Mouse (Mus musculus): ENCODE data around the gene Olfr1248. TPM values are rescaled to one million over a fixed set of nuclear protein-coding genes. Genes with fewer than 3 reads are reported as not detected.
"Not testable (repeated sequence)": the region's sequence is repeated elsewhere in the genome, so short reads cannot be mapped to it uniquely, and the experiment has no call there.

Gene Olfr1248
- not detected in 2 replicates for polyA plus RNA-seq (2015; fragmentation: Nextera tagmentation; extraction: Ambion mirVana)

DNA sequence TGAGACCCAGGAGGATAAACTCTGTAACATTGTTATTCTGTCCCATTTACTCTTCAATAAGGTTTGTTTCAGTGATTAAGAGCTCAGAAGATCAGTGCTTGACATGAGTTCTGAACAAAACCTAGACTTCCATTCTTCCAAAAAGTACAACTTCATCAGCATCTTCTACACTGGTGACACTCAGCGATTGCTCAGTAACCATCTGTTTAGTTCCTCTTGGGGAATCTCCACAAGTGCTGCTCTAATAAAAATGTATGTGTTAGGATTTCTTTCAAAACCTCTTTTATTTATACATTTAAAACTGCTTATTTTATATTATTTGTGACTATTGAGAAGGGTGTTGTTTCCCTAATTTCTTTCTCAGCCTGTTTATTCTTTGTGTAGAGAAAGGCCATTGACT lies at the start of gene Olfr1248:
Olfr1248 (minus strand) TSS at position 101 of the 400 bp plus-strand sequence.
- H3K27ac ChIP-seq (replicated peaks); H3K4me3 ChIP-seq (ENCODE audit: low read depth, low read length); H3K4me1 ChIP-seq (replicated peaks; ENCODE audit: control insufficient read depth, insufficient read depth); H3K27me3 ChIP-seq (ENCODE audit: control insufficient read depth, insufficient read depth, low read length); H3K36me3 ChIP-seq (ENCODE audit: control insufficient read depth, insufficient read depth, low read length); H3K4me2 ChIP-seq (replicated peaks; ENCODE audit: low read depth); H3K9me3 ChIP-seq (ENCODE audit: control insufficient read depth, low read length); ATAC-seq (ENCODE audit: low FRiP score, low TSS enrichment); DNase-seq (ENCODE audit: low spot score); H3K9ac ChIP-seq (ENCODE audit: low read length): not testable (repeated sequence)
- 93% methylated on average over 1 of the region's 1 CpGs for WGBS

DNA sequence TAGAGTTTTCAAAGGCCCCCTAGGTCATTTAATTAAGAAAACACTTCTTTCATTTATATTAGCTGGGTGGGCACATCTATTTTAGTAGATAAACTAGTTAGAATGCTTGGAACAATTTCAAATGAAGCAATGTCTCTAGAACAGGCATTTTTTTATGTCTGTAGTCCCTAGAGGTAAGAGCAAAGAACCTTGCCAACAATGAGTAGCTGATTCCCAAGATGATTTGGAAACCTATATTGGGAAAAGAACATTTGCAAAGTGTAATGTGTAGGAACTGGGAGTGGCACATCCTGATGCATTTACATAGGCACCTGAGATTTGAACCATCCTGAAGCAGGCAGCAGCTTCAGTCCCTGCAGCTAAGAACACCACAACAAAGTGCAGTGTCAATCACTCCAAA lies 43.3 kb upstream of the Olfr1248 start, which contains the start of gene Olfr1250:
Olfr1250 (minus strand) TSS at position 101 of the 400 bp plus-strand sequence.
- H3K4me2 ChIP-seq (replicated peaks; ENCODE audit: low read depth), result no peak within 1 kb of the TSS
- H3K9me3 ChIP-seq (ENCODE audit: control insufficient read depth, low read length), result no peaks in the 10 kb centered on the region
- ATAC-seq (ENCODE audit: low FRiP score, low TSS enrichment) (no peak), DNase-seq (ENCODE audit: low spot score) (no peak)
- H3K9ac ChIP-seq (ENCODE audit: low read length), result no peak within 1 kb of the TSS
- H3K4me3 ChIP-seq (ENCODE audit: low read depth, low read length), result no peak within 1 kb of the TSS
- H3K4me1 ChIP-seq (replicated peaks; ENCODE audit: control insufficient read depth, insufficient read depth), result no peaks in the 10 kb centered on the region
- H3K27ac ChIP-seq (replicated peaks), result no peak within 1 kb of the TSS
- TF ChIP-seq CTCF (IDR thresholded peaks at IDR 0.05; ENCODE audit: low read depth) (no peak), EP300 (optimal IDR thresholded peaks at IDR 0.05) (no peak)
- no peaks in the 10 kb centered on the region for H3K27me3 ChIP-seq (ENCODE audit: control insufficient read depth, insufficient read depth, low read length)
- no peaks in the 10 kb centered on the region for H3K36me3 ChIP-seq (ENCODE audit: control insufficient read depth, insufficient read depth, low read length)

DNA sequence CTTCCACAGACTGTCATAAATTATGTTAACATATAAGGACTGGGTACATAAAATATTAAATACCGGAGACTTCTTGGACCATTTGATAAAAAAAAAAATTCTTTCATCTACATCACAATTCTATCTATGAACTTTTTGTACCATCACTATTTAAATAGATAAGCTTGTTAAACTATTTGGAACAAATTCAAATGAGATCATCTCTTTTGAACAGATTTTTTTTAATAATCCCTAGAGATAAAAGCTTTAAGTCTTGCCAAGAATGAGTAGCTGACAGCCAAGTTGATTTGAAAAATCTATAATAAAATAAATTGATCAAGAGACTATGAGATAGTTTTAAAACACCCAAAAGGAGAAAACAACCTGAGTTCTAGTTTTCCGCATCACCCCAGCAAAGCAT lies 16.8 kb upstream of the Olfr1248 start, which contains the start of gene Olfr1249:
Olfr1249 (minus strand) TSS at position 101 of the 400 bp plus-strand sequence.
- ATAC-seq (ENCODE audit: low FRiP score, low TSS enrichment), result no peak
- WGBS, result 85% methylated on average over 2 of the region's 2 CpGs
- no peaks in the 10 kb centered on the region for H3K27me3 ChIP-seq (ENCODE audit: control insufficient read depth, insufficient read depth, low read length)
- no peaks in the 10 kb centered on the region for H3K9me3 ChIP-seq (ENCODE audit: control insufficient read depth, low read length)
- no peak for DNase-seq (ENCODE audit: low spot score)
- H3K9ac ChIP-seq (ENCODE audit: low read length), result no peak within 1 kb of the TSS
- no peaks in the 10 kb centered on the region for H3K4me1 ChIP-seq (replicated peaks; ENCODE audit: control insufficient read depth, insufficient read depth)
- H3K4me3 ChIP-seq (ENCODE audit: low read depth, low read length), result no peak within 1 kb of the TSS
- no peak within 1 kb of the TSS for H3K4me2 ChIP-seq (replicated peaks; ENCODE audit: low read depth)
- TF ChIP-seq CTCF (IDR thresholded peaks at IDR 0.05; ENCODE audit: low read depth), result no peak
- H3K36me3 ChIP-seq (ENCODE audit: control insufficient read depth, insufficient read depth, low read length), result no peaks in the 10 kb centered on the region
- no peak within 1 kb of the TSS for H3K27ac ChIP-seq (replicated peaks)

DNA sequence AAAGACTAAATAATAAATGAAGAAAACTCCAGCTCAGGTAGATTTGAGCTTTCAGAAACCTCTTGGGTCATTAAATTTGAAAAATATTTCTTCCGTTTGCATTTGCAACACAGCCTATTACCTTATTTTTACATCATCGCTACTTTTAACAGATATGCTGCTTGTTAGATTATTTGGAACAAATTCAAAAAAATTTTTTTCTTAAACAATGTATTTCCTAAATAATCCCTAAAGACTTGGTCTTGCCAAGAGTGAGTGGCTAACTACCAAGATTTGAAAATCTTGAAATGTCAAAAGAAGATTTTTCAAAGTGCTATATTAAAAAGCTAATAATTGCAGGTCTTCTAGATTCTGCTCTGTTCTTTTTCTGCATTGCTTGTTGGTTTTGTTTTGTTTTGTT lies 4.0 kb downstream of the Olfr1248 start, which contains the start of gene Olfr1247:
Olfr1247 (minus strand) TSS at position 101 of the 400 bp plus-strand sequence.
- TF ChIP-seq EP300 (optimal IDR thresholded peaks at IDR 0.05) (no peak), CTCF (IDR thresholded peaks at IDR 0.05; ENCODE audit: low read depth) (no peak)
- ATAC-seq (ENCODE audit: low FRiP score, low TSS enrichment) (no peak), DNase-seq (ENCODE audit: low spot score) (no peak)
- Histone ChIP-seq H3K4me1 (replicated peaks; ENCODE audit: control insufficient read depth, insufficient read depth) (no peaks in the 10 kb centered on the region), H3K27me3 (ENCODE audit: control insufficient read depth, insufficient read depth, low read length) (no peaks in the 10 kb centered on the region), H3K4me2 (replicated peaks; ENCODE audit: low read depth) (no peak within 1 kb of the TSS), H3K27ac (replicated peaks) (no peak within 1 kb of the TSS), H3K36me3 (ENCODE audit: control insufficient read depth, insufficient read depth, low read length) (no peaks in the 10 kb centered on the region), H3K9me3 (ENCODE audit: control insufficient read depth, low read length) (no peaks in the 10 kb centered on the region), H3K9ac (ENCODE audit: low read length) (no peak within 1 kb of the TSS), H3K4me3 (ENCODE audit: low read depth, low read length) (no peak within 1 kb of the TSS)
- 84% methylated on average over 2 of the region's 2 CpGs for WGBS

DNA sequence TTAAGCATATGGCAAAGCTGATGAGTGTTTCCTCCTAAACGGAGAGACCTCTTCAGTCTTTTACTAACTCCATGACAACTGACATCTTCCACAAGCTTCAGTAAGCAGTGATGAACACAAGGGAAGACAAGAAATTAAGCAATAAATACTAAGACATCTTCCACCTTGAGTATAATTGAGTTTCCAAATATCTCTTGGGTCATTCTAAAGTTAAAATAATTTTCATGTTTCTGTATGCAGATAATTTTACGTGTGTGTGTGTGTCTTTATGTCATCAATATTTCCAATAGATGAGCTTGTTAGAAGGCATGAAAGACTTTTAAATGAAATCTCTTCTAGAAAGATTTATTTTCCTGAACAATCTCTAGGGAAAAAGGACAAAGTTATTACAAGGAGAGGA lies 25.0 kb downstream of the Olfr1248 start, which contains the start of gene Olfr1246:
Olfr1246 (minus strand) TSS at position 101 of the 400 bp plus-strand sequence.
- TF ChIP-seq CTCF (IDR thresholded peaks at IDR 0.05; ENCODE audit: low read depth) (no peak), EP300 (optimal IDR thresholded peaks at IDR 0.05) (no peak)
- no peak within 1 kb of the TSS for H3K4me2 ChIP-seq (replicated peaks; ENCODE audit: low read depth)
- no peaks in the 10 kb centered on the region for H3K9me3 ChIP-seq (ENCODE audit: control insufficient read depth, low read length)
- DNase-seq (ENCODE audit: low spot score) (no peak), ATAC-seq (ENCODE audit: low FRiP score, low TSS enrichment) (no peak)
- 65% methylated on average over 2 of the region's 2 CpGs for WGBS
- no peak within 1 kb of the TSS for H3K9ac ChIP-seq (ENCODE audit: low read length)
- no peak within 1 kb of the TSS for H3K27ac ChIP-seq (replicated peaks)
- no peaks in the 10 kb centered on the region for H3K4me1 ChIP-seq (replicated peaks; ENCODE audit: control insufficient read depth, insufficient read depth)
- no peaks in the 10 kb centered on the region for H3K27me3 ChIP-seq (ENCODE audit: control insufficient read depth, insufficient read depth, low read length)
- no peaks in the 10 kb centered on the region for H3K36me3 ChIP-seq (ENCODE audit: control insufficient read depth, insufficient read depth, low read length)
- H3K4me3 ChIP-seq (ENCODE audit: low read depth, low read length), result no peak within 1 kb of the TSS

DNA sequence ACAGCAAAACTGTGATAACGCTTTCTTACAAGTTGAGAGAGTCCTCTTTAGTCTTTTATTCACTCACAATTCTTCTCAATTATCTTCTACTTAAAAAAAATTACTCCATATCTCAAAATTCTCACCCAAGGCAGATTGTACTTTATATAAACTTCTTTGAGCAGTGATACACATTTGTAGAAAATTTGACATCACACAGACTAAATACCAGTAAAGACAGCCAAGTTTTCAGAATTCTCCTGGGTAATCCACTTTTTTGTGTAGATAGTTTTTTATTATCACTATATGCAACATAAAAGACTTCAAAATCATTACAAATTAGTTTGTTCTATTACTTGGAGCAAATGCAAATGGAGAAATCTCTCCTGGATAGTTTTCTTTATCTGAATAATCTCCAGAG lies 39.7 kb downstream of the Olfr1248 start, which contains the start of gene Olfr1245:
Olfr1245 (minus strand) TSS at position 101 of the 400 bp plus-strand sequence.
- Histone ChIP-seq H3K4me2 (replicated peaks; ENCODE audit: low read depth) (no peak within 1 kb of the TSS), H3K27me3 (ENCODE audit: control insufficient read depth, insufficient read depth, low read length) (no peaks in the 10 kb centered on the region), H3K4me3 (ENCODE audit: low read depth, low read length) (no peak within 1 kb of the TSS), H3K9ac (ENCODE audit: low read length) (no peak within 1 kb of the TSS), H3K27ac (replicated peaks) (no peak within 1 kb of the TSS), H3K36me3 (ENCODE audit: control insufficient read depth, insufficient read depth, low read length) (no peaks in the 10 kb centered on the region), H3K4me1 (replicated peaks; ENCODE audit: control insufficient read depth, insufficient read depth) (no peaks in the 10 kb centered on the region), H3K9me3 (ENCODE audit: control insufficient read depth, low read length) (no peaks in the 10 kb centered on the region)
- TF ChIP-seq EP300 (optimal IDR thresholded peaks at IDR 0.05), result no peak
- no peak for TF ChIP-seq CTCF (IDR thresholded peaks at IDR 0.05; ENCODE audit: low read depth)
- DNase-seq (ENCODE audit: low spot score) (no peak), ATAC-seq (ENCODE audit: low FRiP score, low TSS enrichment) (no peak)
- 86% methylated on average over 1 of the region's 1 CpGs for WGBS

Other genes starting within 250 kb of the Olfr1248 start
- gene Olfr1238, start 208.6 kb downstream of the Olfr1248 start, polyA plus RNA-seq (2015; fragmentation: Nextera tagmentation; extraction: Ambion mirVana), result not detected in 2 replicates
- gene Olfr1239, start 197.8 kb downstream of the Olfr1248 start, polyA plus RNA-seq (2015; fragmentation: Nextera tagmentation; extraction: Ambion mirVana), result not detected in 2 replicates
- not detected in 2 replicates for gene Olfr1240, start 175.2 kb downstream of the Olfr1248 start, polyA plus RNA-seq (2015; fragmentation: Nextera tagmentation; extraction: Ambion mirVana)
- not detected in 2 replicates for gene Olfr1241, start 131.1 kb downstream of the Olfr1248 start, polyA plus RNA-seq (2015; fragmentation: Nextera tagmentation; extraction: Ambion mirVana)
- gene Olfr1242, start 119.9 kb downstream of the Olfr1248 start, polyA plus RNA-seq (2015; fragmentation: Nextera tagmentation; extraction: Ambion mirVana), result not detected in 2 replicates
- not detected in 2 replicates for gene Olfr1243, start 86.8 kb downstream of the Olfr1248 start, polyA plus RNA-seq (2015; fragmentation: Nextera tagmentation; extraction: Ambion mirVana)
- gene Olfr1245, start 39.8 kb downstream of the Olfr1248 start, polyA plus RNA-seq (2015; fragmentation: Nextera tagmentation; extraction: Ambion mirVana), result not detected in 2 replicates
- gene Olfr1246, start 25.1 kb downstream of the Olfr1248 start, polyA plus RNA-seq (2015; fragmentation: Nextera tagmentation; extraction: Ambion mirVana), result not detected in 2 replicates
- gene Olfr1247, start 4.1 kb downstream of the Olfr1248 start, polyA plus RNA-seq (2015; fragmentation: Nextera tagmentation; extraction: Ambion mirVana), result 0.01 TPM in 1 of 2 replicates, not detected in the other
- gene Olfr1249, start 16.7 kb upstream of the Olfr1248 start, polyA plus RNA-seq (2015; fragmentation: Nextera tagmentation; extraction: Ambion mirVana), result not detected in 2 replicates
- gene Olfr1250, start 43.2 kb upstream of the Olfr1248 start, polyA plus RNA-seq (2015; fragmentation: Nextera tagmentation; extraction: Ambion mirVana), result not detected in 2 replicates
- not detected in 2 replicates for gene Olfr1251, start 53.7 kb upstream of the Olfr1248 start, polyA plus RNA-seq (2015; fragmentation: Nextera tagmentation; extraction: Ambion mirVana)
- gene Olfr1252, start 106.8 kb upstream of the Olfr1248 start, polyA plus RNA-seq (2015; fragmentation: Nextera tagmentation; extraction: Ambion mirVana), result not detected in 2 replicates
- not detected in 2 replicates for gene Olfr1253, start 138.8 kb upstream of the Olfr1248 start, polyA plus RNA-seq (2015; fragmentation: Nextera tagmentation; extraction: Ambion mirVana)
- not detected in 2 replicates for gene Olfr1254, start 175.4 kb upstream of the Olfr1248 start, polyA plus RNA-seq (2015; fragmentation: Nextera tagmentation; extraction: Ambion mirVana)
- not detected in 2 replicates for gene Olfr1255, start 193.8 kb upstream of the Olfr1248 start, polyA plus RNA-seq (2015; fragmentation: Nextera tagmentation; extraction: Ambion mirVana)
- gene Olfr1256, start 223.3 kb upstream of the Olfr1248 start, polyA plus RNA-seq (2015; fragmentation: Nextera tagmentation; extraction: Ambion mirVana), result not detected in 2 replicates
- not detected in 2 replicates for gene Olfr48, start 230.0 kb upstream of the Olfr1248 start, polyA plus RNA-seq (2015; fragmentation: Nextera tagmentation; extraction: Ambion mirVana)

All from stomach, postnatal 0 days (tissue).